Mouse (Mus musculus) neural tube, embryonic 13.5 days (tissue): Measurements from ENCODE around the gene Nol10. TPM values are rescaled to one million over a fixed set of nuclear protein-coding genes. Genes with fewer than 3 reads are reported as not detected.

ENCODE experiments used
- ATAC-seq: fragments of 200-750 bp; cut with Nextera tagmentation; 2 replicates; pipeline ENCODE4 v1.8.0; 2017; ENCODE audit warnings: low read depth, mild to moderate bottlenecking, moderate TSS enrichment, moderate library complexity
- H3K27ac ChIP-seq: fragments of 300-500 bp; sonication (generic); replicated peaks from 2 replicates; pipeline ENCODE4 v1.5.1; 2015; ENCODE audit warnings: moderate library complexity, mild to moderate bottlenecking, inconsistent platforms
- H3K27me3 ChIP-seq: fragments of 300-500 bp; sonication (generic); 2 replicates; pipeline ENCODE4 v1.6.1; 2015; ENCODE audit warnings: mild to moderate bottlenecking, inconsistent platforms
- H3K36me3 ChIP-seq: fragments of 300-500 bp; sonication (generic); 2 replicates; pipeline ENCODE4 v1.6.1; 2015; ENCODE audit warnings: mild to moderate bottlenecking, inconsistent platforms
- H3K4me1 ChIP-seq: fragments of 300-500 bp; sonication (generic); replicated peaks from 2 replicates; pipeline ENCODE4 v1.6.1; 2015; ENCODE audit warnings: inconsistent platforms
- H3K4me2 ChIP-seq: fragments of 300-500 bp; sonication (generic); 2 replicates; pipeline ENCODE4 v1.6.1; 2015; ENCODE audit warnings: inconsistent platforms, mild to moderate bottlenecking, moderate library complexity
- H3K4me3 ChIP-seq: fragments of 300-500 bp; sonication (generic); 2 replicates; pipeline ENCODE4 v1.5.1; 2015; ENCODE audit warnings: mild to moderate bottlenecking, inconsistent platforms
- H3K9ac ChIP-seq: fragments of 300-500 bp; sonication (generic); 2 replicates; pipeline ENCODE4 v1.6.1; 2015; ENCODE audit warnings: moderate library complexity, mild to moderate bottlenecking, inconsistent platforms
- H3K9me3 ChIP-seq: fragments of 300-500 bp; sonication (generic); 2 replicates; pipeline ENCODE4 v1.6.1; 2016; ENCODE audit warnings: inconsistent platforms
- WGBS: fragments of 180-500 bp; shearing (Covaris S2); methylation state at CpG from one replicate; pipeline ENCODE4 v1.1.7; 2015; 5-methylcytosine and 5-hydroxymethylcytosine counted together
- polyA plus RNA-seq: library from polyadenylated mRNA; unstranded; fragments of >200 nt; fragmentation: Nextera tagmentation; extraction: Ambion mirVana; gene quantifications from 2 replicates; pipeline ENCODE4 v1.2.1, GENCODE M21; 2015

Nol10 gene
- polyA plus RNA-seq, 1 experiment from 2014 or later = 21.9 TPM

- 80% methylated on average over 4 of the region's 4 CpGs for WGBS
Measured at GRCm38 (mm10) chr12:17390510-17390909, 42.3 kb downstream of the Nol10 start.

GRCm38 (mm10) chr12:17393148-17393547, 44.9 kb downstream of the Nol10 start:
- Histone ChIP-seq H3K27me3 (no peaks in the 10 kb centered on the region), H3K4me3 (no peak overlapping the region), H3K36me3 (peaks cover 25% of the 10 kb centered on the region), H3K4me1 (no peaks in the 10 kb centered on the region; the same call in 1 of the 2 replicates), H3K4me2 (no peak overlapping the region), H3K9ac (no peak overlapping the region), H3K9me3 (no peaks in the 10 kb centered on the region), H3K27ac (no peak overlapping the region)
- ATAC-seq = no peak
- 74% methylated on average over 13 of the region's 13 CpGs for WGBS

More at GRCm38 (mm10) chr12:17390510-17390909, 42.3 kb downstream of the Nol10 start:
- Histone ChIP-seq H3K4me1 (no peaks in the 10 kb centered on the region), H3K9me3 (no peaks in the 10 kb centered on the region), H3K27ac (no peak overlapping the region), H3K4me2 (no peak overlapping the region), H3K27me3 (no peaks in the 10 kb centered on the region), H3K4me3 (no peak overlapping the region), H3K36me3 (peaks cover 24% of the 10 kb centered on the region), H3K9ac (no peak overlapping the region)
- no peak for ATAC-seq

- no peaks in the 10 kb centered on the region for H3K27me3 ChIP-seq
- H3K4me3 ChIP-seq = no peak overlapping the region
- no peak for ATAC-seq
- no peak overlapping the region for H3K4me2 ChIP-seq
- no peak overlapping the region for H3K27ac ChIP-seq
- H3K4me1 ChIP-seq = no peaks in the 10 kb centered on the region; the same call in 1 of the 2 replicates
- H3K9ac ChIP-seq = no peak overlapping the region
- no peaks in the 10 kb centered on the region for H3K9me3 ChIP-seq
- WGBS = 76% methylated on average over 2 of the region's 2 CpGs
- peaks cover 38% of the 10 kb centered on the region for H3K36me3 ChIP-seq
Measured at GRCm38 (mm10) chr12:17397150-17397549, 48.9 kb downstream of the Nol10 start.

GRCm38 (mm10) chr12:17401419-17401818, 53.2 kb downstream of the Nol10 start:
- H3K27ac ChIP-seq = no peak overlapping the region
- H3K36me3 ChIP-seq = peaks cover 50% of the 10 kb centered on the region
- 96% methylated on average over 1 of the region's 1 CpGs for WGBS
- H3K4me2 ChIP-seq = no peak overlapping the region
- H3K4me3 ChIP-seq = no peak overlapping the region
- no peaks in the 10 kb centered on the region for H3K9me3 ChIP-seq
- H3K4me1 ChIP-seq = no peaks in the 10 kb centered on the region; the same call in 1 of the 2 replicates
- no peak overlapping the region for H3K9ac ChIP-seq
- H3K27me3 ChIP-seq = no peaks in the 10 kb centered on the region
- ATAC-seq = no peak

GRCm38 (mm10) chr12:17402116-17402515, 53.9 kb downstream of the Nol10 start:
- WGBS = 91% methylated on average over 3 of the region's 3 CpGs

GRCm38 (mm10) chr12:17403998-17404397, 55.7 kb downstream of the Nol10 start:
- Histone ChIP-seq H3K4me2 (no peak overlapping the region), H3K4me1 (no peaks in the 10 kb centered on the region), H3K36me3 (peaks cover 71% of the 10 kb centered on the region), H3K9me3 (no peaks in the 10 kb centered on the region), H3K27me3 (no peaks in the 10 kb centered on the region), H3K27ac (no peak overlapping the region), H3K9ac (no peak overlapping the region), H3K4me3 (no peak overlapping the region)
- no peak for ATAC-seq
- 95% methylated on average over 4 of the region's 4 CpGs for WGBS

More at GRCm38 (mm10) chr12:17402116-17402515, 53.9 kb downstream of the Nol10 start:
- Histone ChIP-seq H3K9ac (no peak overlapping the region), H3K9me3 (no peaks in the 10 kb centered on the region), H3K27me3 (no peaks in the 10 kb centered on the region), H3K4me3 (no peak overlapping the region), H3K36me3 (peaks cover 57% of the 10 kb centered on the region), H3K4me2 (no peak overlapping the region), H3K27ac (no peak overlapping the region), H3K4me1 (no peaks in the 10 kb centered on the region; the same call in 1 of the 2 replicates)
- ATAC-seq = no peak

- Histone ChIP-seq H3K4me3 (no peak overlapping the region), H3K9ac (no peak overlapping the region), H3K4me1 (no peaks in the 10 kb centered on the region), H3K27ac (no peak overlapping the region), H3K36me3 (peaks cover 59% of the 10 kb centered on the region), H3K9me3 (no peaks in the 10 kb centered on the region), H3K4me2 (no peak overlapping the region), H3K27me3 (no peaks in the 10 kb centered on the region)
- no peak for ATAC-seq
- 94% methylated on average over 4 of the region's 4 CpGs for WGBS
Measured at GRCm38 (mm10) chr12:17406825-17407224, 58.6 kb downstream of the Nol10 start.

- H3K9ac ChIP-seq = no peak overlapping the region
- H3K4me1 ChIP-seq = no peaks in the 10 kb centered on the region
- WGBS = 93% methylated on average over 7 of the region's 7 CpGs
- no peak overlapping the region for H3K27ac ChIP-seq
- peaks cover 50% of the 10 kb centered on the region for H3K36me3 ChIP-seq
- ATAC-seq = no peak
- H3K9me3 ChIP-seq = no peaks in the 10 kb centered on the region
- H3K4me2 ChIP-seq = no peak overlapping the region
- no peak overlapping the region for H3K4me3 ChIP-seq
- H3K27me3 ChIP-seq = no peaks in the 10 kb centered on the region
Measured at GRCm38 (mm10) chr12:17408312-17408711, 60.1 kb downstream of the Nol10 start.

GRCm38 (mm10) chr12:17411242-17411641, 63.0 kb downstream of the Nol10 start:
- Histone ChIP-seq H3K4me2 (no peak overlapping the region), H3K27ac (no peak overlapping the region), H3K4me3 (no peak overlapping the region), H3K36me3 (peaks cover 33% of the 10 kb centered on the region), H3K27me3 (no peaks in the 10 kb centered on the region), H3K9me3 (no peaks in the 10 kb centered on the region), H3K4me1 (no peaks in the 10 kb centered on the region), H3K9ac (no peak overlapping the region)
- no peak for ATAC-seq
- 97% methylated on average over 2 of the region's 2 CpGs for WGBS

GRCm38 (mm10) chr12:17411797-17412526, 63.7 kb downstream of the Nol10 start:
- Histone ChIP-seq H3K27me3 (no peaks in the 10 kb centered on the region), H3K4me3 (no peak overlapping the region), H3K9ac (no peak overlapping the region), H3K4me1 (no peaks in the 10 kb centered on the region), H3K36me3 (peaks cover 33% of the 10 kb centered on the region), H3K27ac (no peak overlapping the region), H3K4me2 (no peak overlapping the region), H3K9me3 (no peaks in the 10 kb centered on the region)
- 82% methylated on average over 12 of the region's 12 CpGs for WGBS
- ATAC-seq = no peak

- 89% methylated on average over 7 of the region's 7 CpGs for WGBS
- peaks cover 42% of the 10 kb centered on the region for H3K36me3 ChIP-seq
- no peak overlapping the region for H3K9ac ChIP-seq
Measured at GRCm38 (mm10) chr12:17414734-17415133, 66.5 kb downstream of the Nol10 start.

GRCm38 (mm10) chr12:17420168-17420810, 72.0 kb downstream of the Nol10 start:
- no peak overlapping the region for H3K9ac ChIP-seq
- peaks cover 86% of the 10 kb centered on the region for H3K36me3 ChIP-seq
- no peak overlapping the region for H3K4me3 ChIP-seq
- H3K4me2 ChIP-seq = no peak overlapping the region
- no peak overlapping the region for H3K27ac ChIP-seq
- no peak for ATAC-seq
- no peaks in the 10 kb centered on the region for H3K9me3 ChIP-seq
- H3K4me1 ChIP-seq = no peaks in the 10 kb centered on the region
- no peaks in the 10 kb centered on the region for H3K27me3 ChIP-seq
- 66% methylated on average over 3 of the region's 3 CpGs for WGBS

More at GRCm38 (mm10) chr12:17414734-17415133, 66.5 kb downstream of the Nol10 start:
- no peak overlapping the region for H3K4me2 ChIP-seq
- H3K4me1 ChIP-seq = no peaks in the 10 kb centered on the region
- H3K27ac ChIP-seq = no peak overlapping the region
- H3K27me3 ChIP-seq = no peaks in the 10 kb centered on the region
- H3K9me3 ChIP-seq = no peaks in the 10 kb centered on the region
- H3K4me3 ChIP-seq = no peak overlapping the region
- no peak for ATAC-seq
